Mouse (Mus musculus): ENCODE measurements around the gene Tbc1d22a. TPM values are rescaled to one million over a fixed set of nuclear protein-coding genes. Genes with fewer than 3 reads are reported as not detected.

Gene Tbc1d22a
- total RNA-seq, 1 experiment: 19.2 TPM

DNA sequence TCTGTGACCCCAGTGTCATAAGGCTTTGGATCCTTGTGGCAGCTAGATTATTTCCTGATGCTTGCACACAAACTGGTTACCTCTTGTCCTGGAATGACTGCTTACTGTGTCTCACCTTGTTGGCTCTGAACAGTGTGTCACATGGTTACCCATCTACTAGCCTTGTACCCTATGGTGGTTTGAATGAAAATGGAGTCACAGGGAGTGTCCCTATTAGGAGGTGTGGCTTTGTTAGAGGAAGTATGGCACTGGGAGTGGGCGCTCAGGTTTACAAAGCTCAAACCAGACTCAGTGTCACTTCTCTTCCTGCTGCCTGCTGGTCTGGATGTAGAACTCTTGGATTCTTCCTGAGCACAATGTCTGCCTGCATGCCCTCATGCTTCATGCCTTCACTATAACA is 69.0 kb downstream of the Tbc1d22a start:
- in situ Hi-C loops (cut with MboI; ENCODE audit: low sequenced_read_pairs in 2 of 2, unreplicated experiment in 2 of 2): no loop called here
- Histone ChIP-seq H3K9me3 (ENCODE audit: control insufficient read depth, insufficient read depth, low read depth, low read length) (no peaks in the 10 kb centered on the region), H3K4me3 (ENCODE audit: insufficient read depth in 1 of 2, low read depth in 1 of 2, low read length in 2 of 2, poor library complexity in 1 of 2, severe bottlenecking in 1 of 2) (no peak overlapping the region), H3K36me3 (ENCODE audit: control insufficient read depth, insufficient read depth, low read length, poor library complexity, severe bottlenecking) (no peaks in the 10 kb centered on the region), H3K4me1 (ENCODE audit: control insufficient read depth in 2 of 2, insufficient read depth in 2 of 2, low read length in 2 of 2, poor library complexity in 1 of 2) (peaks cover 4 to 9% of the 10 kb centered on the region in 2 experiments; a peak in 2 of 4 replicates), H3K27ac (ENCODE audit: insufficient read depth, low read depth, low read length, poor library complexity, severe bottlenecking) (no peak overlapping the region), H3K9ac (ENCODE audit: insufficient read depth, low read depth, low read length, poor library complexity, severe bottlenecking) (no peak overlapping the region)
- DNase-seq (ENCODE audit: low read depth, low spot score): peak; percentile 40
- TF ChIP-seq MAFK (IDR thresholded peaks at IDR 0.05; ENCODE audit: insufficient read depth, low read depth, low read length) (no peak), HCFC1 (IDR thresholded peaks at IDR 0.05; ENCODE audit: borderline replicate concordance, insufficient read depth, low read length) (no peak), ZC3H11A (IDR thresholded peaks at IDR 0.05; ENCODE audit: borderline replicate concordance, low read depth, low read length) (no peak), ZNF384 (IDR thresholded peaks at IDR 0.05; ENCODE audit: low read depth, low read length) (no peak), CHD2 (IDR thresholded peaks at IDR 0.05; ENCODE audit: low read depth, low read length) (no peak)

DNA sequence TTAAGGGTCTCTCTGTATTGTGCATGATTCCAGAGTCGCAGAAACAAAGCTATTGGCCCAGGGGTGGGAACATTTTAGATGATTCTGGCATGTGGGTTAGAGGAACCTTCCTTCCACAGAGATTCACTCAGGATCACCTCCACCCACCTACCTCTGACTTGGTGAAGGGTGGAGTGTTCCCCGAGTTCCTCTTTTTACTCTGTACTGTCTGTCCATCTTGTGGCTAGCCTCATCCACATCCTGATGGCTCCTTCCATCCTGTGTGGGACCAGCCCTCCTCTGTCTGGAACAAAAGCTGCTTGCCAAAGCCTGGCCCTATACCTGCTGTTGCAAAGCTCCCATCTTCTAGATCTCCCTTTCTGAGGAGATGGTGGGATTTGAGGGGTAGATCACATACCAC is 71.0 kb downstream of the Tbc1d22a start:
- Histone ChIP-seq H3K9me3 (ENCODE audit: control insufficient read depth, insufficient read depth, low read depth, low read length) (no peaks in the 10 kb centered on the region), H3K27ac (ENCODE audit: insufficient read depth, low read depth, low read length, poor library complexity, severe bottlenecking) (no peak overlapping the region), H3K9ac (ENCODE audit: insufficient read depth, low read depth, low read length, poor library complexity, severe bottlenecking) (no peak overlapping the region), H3K4me1 (ENCODE audit: control insufficient read depth in 2 of 2, insufficient read depth in 2 of 2, low read length in 2 of 2, poor library complexity in 1 of 2) (peaks cover 4 to 9% of the 10 kb centered on the region in 2 experiments; a peak in 2 of 4 replicates), H3K36me3 (ENCODE audit: control insufficient read depth, insufficient read depth, low read length, poor library complexity, severe bottlenecking) (no peaks in the 10 kb centered on the region), H3K4me3 (ENCODE audit: insufficient read depth in 1 of 2, low read depth in 1 of 2, low read length in 2 of 2, poor library complexity in 1 of 2, severe bottlenecking in 1 of 2) (no peak overlapping the region)
- in situ Hi-C loops (cut with MboI; ENCODE audit: low sequenced_read_pairs in 2 of 2, unreplicated experiment in 2 of 2): no loop called here
- TF ChIP-seq CHD2 (IDR thresholded peaks at IDR 0.05; ENCODE audit: low read depth, low read length) (no peak), HCFC1 (IDR thresholded peaks at IDR 0.05; ENCODE audit: borderline replicate concordance, insufficient read depth, low read length) (no peak), MAFK (IDR thresholded peaks at IDR 0.05; ENCODE audit: insufficient read depth, low read depth, low read length) (no peak)
- no peak for DNase-seq (ENCODE audit: low read depth, low spot score)

DNA sequence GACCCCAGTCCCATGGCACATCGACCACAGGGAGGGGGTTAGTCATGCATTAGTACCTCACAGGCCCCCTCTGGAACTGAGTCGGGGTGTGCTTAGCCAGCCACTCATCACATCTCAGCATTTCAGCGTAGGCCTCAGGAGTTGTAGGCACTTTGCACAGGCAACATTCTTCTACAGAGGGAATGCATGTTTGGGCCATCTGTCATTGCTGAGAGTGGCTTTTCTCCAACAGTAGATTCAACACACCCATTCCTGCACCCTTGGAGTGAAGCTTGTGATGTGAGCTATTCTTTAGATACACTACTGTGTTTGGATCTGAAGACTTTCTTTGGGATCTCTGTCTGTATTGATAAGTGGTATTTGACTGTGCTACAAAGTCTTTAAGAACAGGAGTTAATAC is 75.8 kb downstream of the Tbc1d22a start:
- H3K27ac ChIP-seq (ENCODE audit: insufficient read depth, low read depth, low read length, poor library complexity, severe bottlenecking): no peak overlapping the region
- in situ Hi-C loops (cut with MboI; ENCODE audit: low sequenced_read_pairs in 2 of 2, unreplicated experiment in 2 of 2): no loop called here
- no peak overlapping the region for H3K9ac ChIP-seq (ENCODE audit: insufficient read depth, low read depth, low read length, poor library complexity, severe bottlenecking)
- H3K4me1 ChIP-seq (ENCODE audit: control insufficient read depth in 2 of 2, insufficient read depth in 2 of 2, low read length in 2 of 2, poor library complexity in 1 of 2): no peaks in the 10 kb centered on the region
- DNase-seq (ENCODE audit: low read depth, low spot score): no peak
- no peak overlapping the region for H3K4me3 ChIP-seq (ENCODE audit: insufficient read depth in 1 of 2, low read depth in 1 of 2, low read length in 2 of 2, poor library complexity in 1 of 2, severe bottlenecking in 1 of 2)
- no peaks in the 10 kb centered on the region for H3K9me3 ChIP-seq (ENCODE audit: control insufficient read depth, insufficient read depth, low read depth, low read length)
- no peak for TF ChIP-seq ZC3H11A (IDR thresholded peaks at IDR 0.05; ENCODE audit: borderline replicate concordance, low read depth, low read length)
- TF ChIP-seq MAFK (IDR thresholded peaks at IDR 0.05; ENCODE audit: insufficient read depth, low read depth, low read length): no peak
- H3K36me3 ChIP-seq (ENCODE audit: control insufficient read depth, insufficient read depth, low read length, poor library complexity, severe bottlenecking): no peaks in the 10 kb centered on the region; the same call in 1 of the 2 replicates

DNA sequence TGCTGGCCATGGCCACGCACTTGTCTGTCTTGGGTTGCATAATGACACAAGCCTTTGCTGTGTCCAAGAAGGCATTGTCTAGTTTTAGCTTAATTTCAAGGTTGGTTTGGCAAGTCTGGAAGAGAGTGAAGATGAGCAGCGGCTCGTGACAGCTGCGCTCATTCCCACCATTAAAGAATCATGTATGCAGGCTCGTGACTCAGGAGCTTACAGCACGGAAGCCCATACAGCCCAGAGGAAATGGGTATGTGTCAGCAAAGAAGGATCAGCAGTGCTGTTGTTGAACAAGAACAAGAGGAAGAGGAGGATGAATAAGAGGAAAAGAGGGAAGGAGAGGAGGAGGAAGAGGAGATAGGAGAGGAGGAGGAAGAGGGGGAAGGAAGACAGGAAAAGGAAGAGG is 78.0 kb downstream of the Tbc1d22a start:
- Histone ChIP-seq H3K4me3 (ENCODE audit: insufficient read depth in 1 of 2, low read depth in 1 of 2, low read length in 2 of 2, poor library complexity in 1 of 2, severe bottlenecking in 1 of 2) (no peak overlapping the region), H3K9ac (ENCODE audit: insufficient read depth, low read depth, low read length, poor library complexity, severe bottlenecking) (no peak overlapping the region), H3K27ac (ENCODE audit: insufficient read depth, low read depth, low read length, poor library complexity, severe bottlenecking) (no peak overlapping the region), H3K4me1 (ENCODE audit: control insufficient read depth in 2 of 2, insufficient read depth in 2 of 2, low read length in 2 of 2, poor library complexity in 1 of 2) (no peaks in the 10 kb centered on the region), H3K9me3 (ENCODE audit: control insufficient read depth, insufficient read depth, low read depth, low read length) (no peaks in the 10 kb centered on the region), H3K36me3 (ENCODE audit: control insufficient read depth, insufficient read depth, low read length, poor library complexity, severe bottlenecking) (no peaks in the 10 kb centered on the region; the same call in 1 of the 2 replicates)
- in situ Hi-C loops (cut with MboI; ENCODE audit: low sequenced_read_pairs in 2 of 2, unreplicated experiment in 2 of 2): no loop called here
- no peak for TF ChIP-seq ZNF384 (IDR thresholded peaks at IDR 0.05; ENCODE audit: low read depth, low read length)
- TF ChIP-seq HCFC1 (IDR thresholded peaks at IDR 0.05; ENCODE audit: borderline replicate concordance, insufficient read depth, low read length): no peak
- TF ChIP-seq MAFK (IDR thresholded peaks at IDR 0.05; ENCODE audit: insufficient read depth, low read depth, low read length): no peak
- no peak for TF ChIP-seq CHD2 (IDR thresholded peaks at IDR 0.05; ENCODE audit: low read depth, low read length)
- TF ChIP-seq ZC3H11A (IDR thresholded peaks at IDR 0.05; ENCODE audit: borderline replicate concordance, low read depth, low read length): no peak
- no peak for DNase-seq (ENCODE audit: low read depth, low spot score)

DNA sequence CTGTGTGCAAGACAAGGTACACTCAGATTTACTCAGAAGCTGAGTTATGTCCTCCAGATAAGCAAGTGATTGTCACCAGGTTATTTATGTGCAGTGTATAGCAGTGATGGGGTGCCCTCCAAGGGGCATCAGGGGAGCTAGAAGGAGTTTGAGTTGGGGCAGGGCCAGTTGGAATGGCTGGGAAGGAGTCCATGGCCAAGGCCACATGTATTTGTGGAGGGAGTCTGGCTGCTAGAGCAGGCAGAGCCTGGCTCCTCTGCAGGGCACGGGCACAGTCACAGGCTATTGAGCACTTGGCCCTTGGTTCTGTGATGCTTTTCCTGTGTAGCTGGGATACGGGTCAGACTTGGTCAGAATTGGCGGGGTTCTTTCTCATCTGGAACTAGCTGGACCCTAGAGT is 80.2 kb downstream of the Tbc1d22a start:
- TF ChIP-seq ZNF384 (IDR thresholded peaks at IDR 0.05; ENCODE audit: low read depth, low read length) (no peak), MAFK (IDR thresholded peaks at IDR 0.05; ENCODE audit: insufficient read depth, low read depth, low read length) (no peak), HCFC1 (IDR thresholded peaks at IDR 0.05; ENCODE audit: borderline replicate concordance, insufficient read depth, low read length) (no peak), ZC3H11A (IDR thresholded peaks at IDR 0.05; ENCODE audit: borderline replicate concordance, low read depth, low read length) (no peak), CHD2 (IDR thresholded peaks at IDR 0.05; ENCODE audit: low read depth, low read length) (no peak)
- no peak overlapping the region for H3K9ac ChIP-seq (ENCODE audit: insufficient read depth, low read depth, low read length, poor library complexity, severe bottlenecking)
- H3K4me3 ChIP-seq (ENCODE audit: insufficient read depth in 1 of 2, low read depth in 1 of 2, low read length in 2 of 2, poor library complexity in 1 of 2, severe bottlenecking in 1 of 2): no peak overlapping the region
- in situ Hi-C loops (cut with MboI; ENCODE audit: low sequenced_read_pairs in 2 of 2, unreplicated experiment in 2 of 2): no loop called here
- H3K9me3 ChIP-seq (ENCODE audit: control insufficient read depth, insufficient read depth, low read depth, low read length): no peaks in the 10 kb centered on the region
- no peaks in the 10 kb centered on the region; the same call in 1 of the 2 replicates for H3K36me3 ChIP-seq (ENCODE audit: control insufficient read depth, insufficient read depth, low read length, poor library complexity, severe bottlenecking)
- DNase-seq (ENCODE audit: low read depth, low spot score): no peak
- H3K4me1 ChIP-seq (ENCODE audit: control insufficient read depth in 2 of 2, insufficient read depth in 2 of 2, low read length in 2 of 2, poor library complexity in 1 of 2): no peaks in the 10 kb centered on the region
- no peak overlapping the region for H3K27ac ChIP-seq (ENCODE audit: insufficient read depth, low read depth, low read length, poor library complexity, severe bottlenecking)

Measured in ES-E14 (cell line).